Mouse (Mus musculus) ES-E14 (cell line): ENCODE data around the gene Pnpla8. TPM values are rescaled to one million over a fixed set of nuclear protein-coding genes. Genes with fewer than 3 reads are reported as not detected.

Experiments used
- DNase-seq: peaks from one replicate; pipeline ENCODE4 v3.0.0-alpha.2; 2013; ENCODE audit warnings: low read depth, low spot score
- H3K27ac ChIP-seq: 2 replicates; pipeline ENCODE4 v1.5.1; 2012; ENCODE audit warnings: low read depth, mild to moderate bottlenecking, low read length, moderate library complexity, mixed read lengths; ENCODE audit not compliant: poor library complexity, insufficient read depth, severe bottlenecking
- H3K36me3 ChIP-seq: 2 replicates; pipeline ENCODE4 v1.6.1; 2012; ENCODE audit warnings: mild to moderate bottlenecking, low read length, moderate library complexity, mixed read lengths; ENCODE audit not compliant: control insufficient read depth, poor library complexity, insufficient read depth, severe bottlenecking
- H3K4me1 ChIP-seq, 2 experiments: fragments of 150-350 bp in 1 of 2; sonication (generic) in 1 of 2; 2 replicates each; pipeline ENCODE4 v1.6.1; 2012; ENCODE audit warnings: low read length in 2 of 2, mild to moderate bottlenecking in 1 of 2, mixed read lengths in 1 of 2; ENCODE audit not compliant: control insufficient read depth in 2 of 2, insufficient read depth in 2 of 2, poor library complexity in 1 of 2
- H3K4me3 ChIP-seq, 2 experiments: fragments of 150-350 bp in 1 of 2; sonication (generic) in 1 of 2; 2 replicates each; pipeline ENCODE4 v1.5.1; 2012; ENCODE audit warnings: low read length in 2 of 2, low read depth in 1 of 2, mild to moderate bottlenecking in 1 of 2, mixed read lengths in 1 of 2; ENCODE audit not compliant: insufficient read depth in 1 of 2, poor library complexity in 1 of 2, severe bottlenecking in 1 of 2
- H3K9ac ChIP-seq: 2 replicates; pipeline ENCODE4 v1.6.1; 2012; ENCODE audit warnings: low read depth, mild to moderate bottlenecking, low read length, mixed read lengths; ENCODE audit not compliant: poor library complexity, insufficient read depth, severe bottlenecking
- H3K9me3 ChIP-seq: fragments of 150-350 bp; sonication (generic); 2 replicates; pipeline ENCODE4 v1.6.1; 2012; ENCODE audit warnings: low read depth, mild to moderate bottlenecking, low read length; ENCODE audit not compliant: control insufficient read depth, insufficient read depth
- CHD2 ChIP-seq: IDR thresholded peaks from 2 replicates; pipeline ENCODE4 v1.6.1; 2014; ENCODE audit warnings: mild to moderate bottlenecking, low read depth, low read length, inconsistent platforms
- HCFC1 ChIP-seq: IDR thresholded peaks from 2 replicates; pipeline ENCODE4 v1.6.1; 2012; ENCODE audit warnings: low read length, inconsistent platforms, borderline replicate concordance; ENCODE audit not compliant: insufficient read depth
- MAFK ChIP-seq: IDR thresholded peaks from 2 replicates; pipeline ENCODE4 v1.6.1; 2014; ENCODE audit warnings: mild to moderate bottlenecking, low read depth, low read length, inconsistent platforms; ENCODE audit not compliant: insufficient read depth
- ZC3H11A ChIP-seq: IDR thresholded peaks from 2 replicates; pipeline ENCODE4 v1.6.1; 2012; ENCODE audit warnings: low read depth, mild to moderate bottlenecking, inconsistent platforms, low read length, borderline replicate concordance
- ZNF384 ChIP-seq: IDR thresholded peaks from 2 replicates; pipeline ENCODE4 v1.6.1; 2012; ENCODE audit warnings: low read depth, low read length, inconsistent platforms
- in situ Hi-C, 2 experiments: fragments of 600-800 bp; cut with MboI; formaldehyde crosslinking; loops; one replicate each; pipeline ENCODE4 v1.15.1; 2025; ENCODE audit warnings: low sequenced_read_pairs in 2 of 2, inconsistent platforms in 1 of 2; ENCODE audit not compliant: unreplicated experiment in 2 of 2
- total RNA-seq: library from RNA; depleted of rRNA; stranded (reverse); fragments of 300-350 nt; gene quantifications from 2 replicates; pipeline ENCODE4 v1.2.3, GENCODE M21; 2012

Pnpla8 gene
- total RNA-seq, 1 experiment: 23.6 TPM

- no peak for TF ChIP-seq ZNF384
- TF ChIP-seq HCFC1: no peak
- TF ChIP-seq ZC3H11A: no peak
- no peak for TF ChIP-seq CHD2
- no peak for TF ChIP-seq MAFK
- Histone ChIP-seq H3K9me3 (no peaks in the 10 kb centered on the region), H3K9ac (no peak overlapping the region), H3K27ac (no peak overlapping the region), H3K36me3 (peaks cover 3% of the 10 kb centered on the region; the same call in 1 of the 2 replicates), H3K4me1 (no peaks in the 10 kb centered on the region; a peak in 1 of 4 replicates), H3K4me3 (no peak overlapping the region)
- in situ Hi-C loops: no loop called here
- DNase-seq: no peak
Observed at GRCm38 (mm10) chr12:44281534-44281933, 60.4 kb downstream of the Pnpla8 start.

- H3K9ac ChIP-seq: no peak overlapping the region; the same call in 1 of the 2 replicates
- in situ Hi-C loops: no loop called here
- no peak overlapping the region for H3K4me3 ChIP-seq
- H3K9me3 ChIP-seq: no peaks in the 10 kb centered on the region
- H3K27ac ChIP-seq: no peak overlapping the region
- H3K4me1 ChIP-seq: no peaks in the 10 kb centered on the region; a peak in 1 of 4 replicates
- DNase-seq: no peak
- TF ChIP-seq ZC3H11A (no peak), ZNF384 (no peak), HCFC1 (no peak), MAFK (no peak), CHD2 (no peak)
- H3K36me3 ChIP-seq: peaks cover 3% of the 10 kb centered on the region; the same call in 1 of the 2 replicates
Observed at GRCm38 (mm10) chr12:44283378-44283777, 62.2 kb downstream of the Pnpla8 start.

- no peak overlapping the region for H3K27ac ChIP-seq
Observed at GRCm38 (mm10) chr12:44286992-44287391, 65.8 kb downstream of the Pnpla8 start.

GRCm38 (mm10) chr12:44292281-44292680 lies 71.1 kb downstream of the Pnpla8 start:
- peak; percentile 54 for DNase-seq

More at GRCm38 (mm10) chr12:44286992-44287391, 65.8 kb downstream of the Pnpla8 start:
- H3K4me3 ChIP-seq: no peak overlapping the region
- no peak overlapping the region for H3K9ac ChIP-seq
- H3K4me1 ChIP-seq: no peaks in the 10 kb centered on the region; a peak in 1 of 4 replicates
- no peak for DNase-seq
- no peaks in the 10 kb centered on the region for H3K9me3 ChIP-seq
- H3K36me3 ChIP-seq: peaks cover 5% of the 10 kb centered on the region; the same call in 1 of the 2 replicates
- in situ Hi-C loops: no loop called here
- TF ChIP-seq CHD2: no peak
- no peak for TF ChIP-seq MAFK
- TF ChIP-seq ZC3H11A: no peak
- no peak for TF ChIP-seq ZNF384
- no peak for TF ChIP-seq HCFC1

More at GRCm38 (mm10) chr12:44292281-44292680, 71.1 kb downstream of the Pnpla8 start:
- H3K9me3 ChIP-seq: no peaks in the 10 kb centered on the region
- in situ Hi-C loops: loop anchor here in 1 of 2 experiments (10.0 kb wide), 1 partner anchor 253 kb away; no protein-coding TSS in a partner anchor
- no peak for TF ChIP-seq HCFC1
- no peak for TF ChIP-seq CHD2
- no peak for TF ChIP-seq ZC3H11A
- TF ChIP-seq MAFK: no peak
- TF ChIP-seq ZNF384: no peak
- H3K4me1 ChIP-seq: no peaks in the 10 kb centered on the region
- H3K36me3 ChIP-seq: peaks cover 2% of the 10 kb centered on the region; the same call in 1 of the 2 replicates
- H3K4me3 ChIP-seq: no peak overlapping the region
- H3K9ac ChIP-seq: no peak overlapping the region
- no peak overlapping the region for H3K27ac ChIP-seq
